Mouse (Mus musculus) thymus, adult 2 months (tissue): ENCODE data around the gene Il25.

Experiments used
- CTCF ChIP-seq: fragments of 200-500 bp; IDR thresholded peaks from 2 replicates; pipeline ENCODE4 v1.5.1; 2012; ENCODE audit warnings: mild to moderate bottlenecking, control low read depth, low read length, moderate library complexity, borderline replicate concordance; ENCODE audit not compliant: control insufficient read depth, poor library complexity, insufficient read depth; ENCODE audit errors: extremely low read depth
- POLR2A ChIP-seq: fragments of 200-500 bp; IDR thresholded peaks from 2 replicates; pipeline ENCODE4 v1.6.1; 2012; ENCODE audit warnings: mild to moderate bottlenecking, low read length, control low read depth, moderate library complexity; ENCODE audit not compliant: control insufficient read depth, poor library complexity, insufficient read depth; ENCODE audit errors: extremely low read depth

GRCm38 (mm10) chr14:54894296-54895151 lies 38.0 kb upstream of the Il25 start:
- TF ChIP-seq CTCF, result no peak
- TF ChIP-seq POLR2A, result no peak
